Mouse (Mus musculus): Measurements from ENCODE around the gene 2310057N15Rik. TPM values are rescaled to one million over a fixed set of nuclear protein-coding genes. Genes with fewer than 3 reads are reported as not detected.

Gene 2310057N15Rik
- polyA plus RNA-seq, 1 experiment = not detected

GRCm38 (mm10) chr16:88747943-88748342 is 26.1 kb downstream of the 2310057N15Rik start:
- no peaks in the 10 kb centered on the region for H3K27me3 ChIP-seq (ENCODE audit: control insufficient read depth, insufficient read depth, low read length, poor library complexity, severe bottlenecking)
- no peak overlapping the region for H3K27ac ChIP-seq (ENCODE audit: insufficient read depth, low read length)
- H3K9me3 ChIP-seq (replicated peaks; ENCODE audit: control insufficient read depth, insufficient read depth, low read length, poor library complexity, severe bottlenecking) = no peaks in the 10 kb centered on the region
- H3K4me3 ChIP-seq (ENCODE audit: low read depth, low read length) = no peak overlapping the region
- no peak overlapping the region for H3K9ac ChIP-seq (ENCODE audit: low read depth, poor library complexity, severe bottlenecking)
- no peaks in the 10 kb centered on the region for H3K36me3 ChIP-seq (ENCODE audit: control insufficient read depth, insufficient read depth, low read length, poor library complexity, severe bottlenecking)
- H3K4me1 ChIP-seq (ENCODE audit: control insufficient read depth, insufficient read depth, low read length) = no peaks in the 10 kb centered on the region
- TF ChIP-seq POLR2A (IDR thresholded peaks at IDR 0.05; ENCODE audit: insufficient read depth, low read length) = no peak
- no peak for TF ChIP-seq CTCF (IDR thresholded peaks at IDR 0.05; ENCODE audit: low read depth, low read length)
- TF ChIP-seq EP300 (IDR thresholded peaks at IDR 0.05; ENCODE audit: insufficient read depth, low read depth, low read length) = no peak

- no peaks in the 10 kb centered on the region for H3K4me1 ChIP-seq (ENCODE audit: control insufficient read depth, insufficient read depth, low read length)
- no peaks in the 10 kb centered on the region for H3K36me3 ChIP-seq (ENCODE audit: control insufficient read depth, insufficient read depth, low read length, poor library complexity, severe bottlenecking)
- H3K9me3 ChIP-seq (replicated peaks; ENCODE audit: control insufficient read depth, insufficient read depth, low read length, poor library complexity, severe bottlenecking) = no peaks in the 10 kb centered on the region
- H3K9ac ChIP-seq (ENCODE audit: low read depth, poor library complexity, severe bottlenecking) = no peak overlapping the region
- H3K4me3 ChIP-seq (ENCODE audit: low read depth, low read length) = no peak overlapping the region
- no peak overlapping the region for H3K27ac ChIP-seq (ENCODE audit: insufficient read depth, low read length)
- TF ChIP-seq CTCF (IDR thresholded peaks at IDR 0.05; ENCODE audit: low read depth, low read length) = no peak
- no peak for TF ChIP-seq EP300 (IDR thresholded peaks at IDR 0.05; ENCODE audit: insufficient read depth, low read depth, low read length)
- TF ChIP-seq POLR2A (IDR thresholded peaks at IDR 0.05; ENCODE audit: insufficient read depth, low read length) = no peak
- no peaks in the 10 kb centered on the region for H3K27me3 ChIP-seq (ENCODE audit: control insufficient read depth, insufficient read depth, low read length, poor library complexity, severe bottlenecking)
Measured at GRCm38 (mm10) chr16:88744750-88745340, 29.2 kb downstream of the 2310057N15Rik start.

- Histone ChIP-seq H3K27ac (ENCODE audit: insufficient read depth, low read length) (no peak overlapping the region), H3K27me3 (ENCODE audit: control insufficient read depth, insufficient read depth, low read length, poor library complexity, severe bottlenecking) (no peaks in the 10 kb centered on the region; the same call in 1 of the 2 replicates), H3K9me3 (replicated peaks; ENCODE audit: control insufficient read depth, insufficient read depth, low read length, poor library complexity, severe bottlenecking) (no peaks in the 10 kb centered on the region), H3K9ac (ENCODE audit: low read depth, poor library complexity, severe bottlenecking) (no peak overlapping the region), H3K4me3 (ENCODE audit: low read depth, low read length) (no peak overlapping the region), H3K36me3 (ENCODE audit: control insufficient read depth, insufficient read depth, low read length, poor library complexity, severe bottlenecking) (no peaks in the 10 kb centered on the region), H3K4me1 (ENCODE audit: control insufficient read depth, insufficient read depth, low read length) (no peaks in the 10 kb centered on the region)
- TF ChIP-seq EP300 (IDR thresholded peaks at IDR 0.05; ENCODE audit: insufficient read depth, low read depth, low read length) (no peak), POLR2A (IDR thresholded peaks at IDR 0.05; ENCODE audit: insufficient read depth, low read length) (no peak), CTCF (IDR thresholded peaks at IDR 0.05; ENCODE audit: low read depth, low read length) (no peak)
Measured at GRCm38 (mm10) chr16:88735391-88735790, 38.6 kb downstream of the 2310057N15Rik start.

GRCm38 (mm10) chr16:88728812-88729275 is 45.2 kb downstream of the 2310057N15Rik start, which contains the start of gene Krtap13-1:
Gene Krtap13-1 (plus strand): TSS chr16:88728862.
- Histone ChIP-seq H3K4me1 (ENCODE audit: control insufficient read depth, insufficient read depth, low read length) (no peaks in the 10 kb centered on the region), H3K27me3 (ENCODE audit: control insufficient read depth, insufficient read depth, low read length, poor library complexity, severe bottlenecking) (no peaks in the 10 kb centered on the region), H3K36me3 (ENCODE audit: control insufficient read depth, insufficient read depth, low read length, poor library complexity, severe bottlenecking) (no peaks in the 10 kb centered on the region), H3K9me3 (replicated peaks; ENCODE audit: control insufficient read depth, insufficient read depth, low read length, poor library complexity, severe bottlenecking) (no peaks in the 10 kb centered on the region; the same call in 1 of the 2 replicates), H3K4me3 (ENCODE audit: low read depth, low read length) (no peak within 1 kb of the TSS), H3K27ac (ENCODE audit: insufficient read depth, low read length) (no peak within 1 kb of the TSS), H3K9ac (ENCODE audit: low read depth, poor library complexity, severe bottlenecking) (no peak within 1 kb of the TSS)
- TF ChIP-seq POLR2A (IDR thresholded peaks at IDR 0.05; ENCODE audit: insufficient read depth, low read length) (no peak), EP300 (IDR thresholded peaks at IDR 0.05; ENCODE audit: insufficient read depth, low read depth, low read length) (no peak), CTCF (IDR thresholded peaks at IDR 0.05; ENCODE audit: low read depth, low read length) (no peak)

Other genes with a start within 250 kb of the 2310057N15Rik start
- not detected in 2 replicates for gene Cldn8, start 211.0 kb downstream of the 2310057N15Rik start, polyA plus RNA-seq (2011; ENCODE audit: insufficient read depth, insufficient read length, low read depth, missing spikeins)
- not detected in 2 replicates for gene Krtap24-1, start 161.9 kb downstream of the 2310057N15Rik start, polyA plus RNA-seq (2011; ENCODE audit: insufficient read depth, insufficient read length, low read depth, missing spikeins)
- not detected in 2 replicates for gene 2310079G19Rik, start 146.5 kb downstream of the 2310057N15Rik start, polyA plus RNA-seq (2011; ENCODE audit: insufficient read depth, insufficient read length, low read depth, missing spikeins)
- gene Krtap26-1, start 126.4 kb downstream of the 2310057N15Rik start, polyA plus RNA-seq (2011; ENCODE audit: insufficient read depth, insufficient read length, low read depth, missing spikeins) = not detected in 2 replicates
- gene Krtap27-1, start 102.5 kb downstream of the 2310057N15Rik start, polyA plus RNA-seq (2011; ENCODE audit: insufficient read depth, insufficient read length, low read depth, missing spikeins) = not detected in 2 replicates
- not detected in 2 replicates for gene 2310061N02Rik, start 66.2 kb downstream of the 2310057N15Rik start, polyA plus RNA-seq (2011; ENCODE audit: insufficient read depth, insufficient read length, low read depth, missing spikeins)
- gene Krtap13-1, start 45.3 kb downstream of the 2310057N15Rik start, polyA plus RNA-seq (2011; ENCODE audit: insufficient read depth, insufficient read length, low read depth, missing spikeins) = not detected in 2 replicates
- gene Krtap13, start 22.6 kb downstream of the 2310057N15Rik start, polyA plus RNA-seq (2011; ENCODE audit: insufficient read depth, insufficient read length, low read depth, missing spikeins) = not detected in 2 replicates
- gene 2310034C09Rik, start 15.4 kb downstream of the 2310057N15Rik start, polyA plus RNA-seq (2011; ENCODE audit: insufficient read depth, insufficient read length, low read depth, missing spikeins) = not detected in 2 replicates
- not detected in 2 replicates for gene Gm5965, start 3.7 kb upstream of the 2310057N15Rik start, polyA plus RNA-seq (2011; ENCODE audit: insufficient read depth, insufficient read length, low read depth, missing spikeins)
- gene Gm20741, start 38.0 kb upstream of the 2310057N15Rik start, polyA plus RNA-seq (2011; ENCODE audit: insufficient read depth, insufficient read length, low read depth, missing spikeins) = not detected in 2 replicates
- not detected in 2 replicates for gene Krtap15, start 46.0 kb upstream of the 2310057N15Rik start, polyA plus RNA-seq (2011; ENCODE audit: insufficient read depth, insufficient read length, low read depth, missing spikeins)
- gene Krtap14, start 51.9 kb upstream of the 2310057N15Rik start, polyA plus RNA-seq (2011; ENCODE audit: insufficient read depth, insufficient read length, low read depth, missing spikeins) = not detected in 2 replicates
- not detected in 2 replicates for gene Krtap19-1, start 95.2 kb upstream of the 2310057N15Rik start, polyA plus RNA-seq (2011; ENCODE audit: insufficient read depth, insufficient read length, low read depth, missing spikeins)
- gene Krtap19-2, start 100.1 kb upstream of the 2310057N15Rik start, polyA plus RNA-seq (2011; ENCODE audit: insufficient read depth, insufficient read length, low read depth, missing spikeins) = not detected in 2 replicates
- gene Krtap19-3, start 103.8 kb upstream of the 2310057N15Rik start, polyA plus RNA-seq (2011; ENCODE audit: insufficient read depth, insufficient read length, low read depth, missing spikeins) = not detected in 2 replicates
- not detected in 2 replicates for gene Krtap19-4, start 110.9 kb upstream of the 2310057N15Rik start, polyA plus RNA-seq (2011; ENCODE audit: insufficient read depth, insufficient read length, low read depth, missing spikeins)
- gene Krtap19-5, start 122.3 kb upstream of the 2310057N15Rik start, polyA plus RNA-seq (2011; ENCODE audit: insufficient read depth, insufficient read length, low read depth, missing spikeins) = not detected in 2 replicates
- gene Krtap19-9b, start 158.1 kb upstream of the 2310057N15Rik start, polyA plus RNA-seq (2011; ENCODE audit: insufficient read depth, insufficient read length, low read depth, missing spikeins) = not detected in 2 replicates
- gene Krtap16-3, start 188.7 kb upstream of the 2310057N15Rik start, polyA plus RNA-seq (2011; ENCODE audit: insufficient read depth, insufficient read length, low read depth, missing spikeins) = not detected in 2 replicates
- gene Krtap22-2, start 236.6 kb upstream of the 2310057N15Rik start, polyA plus RNA-seq (2011; ENCODE audit: insufficient read depth, insufficient read length, low read depth, missing spikeins) = not detected in 2 replicates
- gene Gm10229, start 241.1 kb upstream of the 2310057N15Rik start, polyA plus RNA-seq (2011; ENCODE audit: insufficient read depth, insufficient read length, low read depth, missing spikeins) = not detected in 2 replicates